Mouse (Mus musculus) monocyte, adult 2 months (primary cell): ENCODE results near the gene Rce1.

Experiments
- DNase-seq, 2 experiments: peaks; one replicate each; pipeline ENCODE4 v3.0.0; 2022; ENCODE audit warnings: low spot score in 2 of 2, low read depth in 1 of 2

Gene Rce1

DNA sequence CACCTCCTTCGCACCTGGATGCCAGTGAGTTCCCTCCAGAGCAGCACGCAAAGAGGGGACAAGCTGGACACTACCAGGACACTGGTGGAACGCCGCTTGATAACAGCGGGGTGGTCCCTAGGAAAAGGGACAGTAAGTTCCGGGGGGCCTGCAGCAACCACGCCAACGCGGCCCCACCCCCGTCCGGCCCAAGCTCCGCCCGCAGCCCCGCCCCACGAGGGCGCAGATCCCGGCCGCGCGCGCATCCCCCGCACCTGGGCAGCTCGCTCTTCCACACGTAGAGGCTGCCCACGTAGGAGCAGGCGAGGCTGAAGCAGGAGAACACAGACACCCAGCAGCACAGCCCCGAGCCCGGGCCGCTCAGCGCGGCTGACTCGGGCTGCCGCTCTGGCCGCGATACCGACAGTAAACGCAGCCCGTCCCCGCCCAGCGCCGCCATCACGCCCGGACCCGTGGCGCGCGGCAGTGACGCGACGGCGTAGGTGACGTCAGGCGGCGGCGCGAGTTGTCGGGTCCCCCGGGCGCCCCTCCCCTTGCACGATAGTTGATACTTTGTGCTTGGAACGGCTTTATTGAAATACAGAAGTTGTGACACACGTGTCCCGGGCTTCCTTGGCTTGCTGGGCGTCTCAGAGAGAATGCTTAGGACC is at the start of gene Rce1:
Rce1 (minus strand) TSS at position 463 of the 650 bp plus-strand sequence.
- peak; percentile 58 to 87 for DNase-seq

DNA sequence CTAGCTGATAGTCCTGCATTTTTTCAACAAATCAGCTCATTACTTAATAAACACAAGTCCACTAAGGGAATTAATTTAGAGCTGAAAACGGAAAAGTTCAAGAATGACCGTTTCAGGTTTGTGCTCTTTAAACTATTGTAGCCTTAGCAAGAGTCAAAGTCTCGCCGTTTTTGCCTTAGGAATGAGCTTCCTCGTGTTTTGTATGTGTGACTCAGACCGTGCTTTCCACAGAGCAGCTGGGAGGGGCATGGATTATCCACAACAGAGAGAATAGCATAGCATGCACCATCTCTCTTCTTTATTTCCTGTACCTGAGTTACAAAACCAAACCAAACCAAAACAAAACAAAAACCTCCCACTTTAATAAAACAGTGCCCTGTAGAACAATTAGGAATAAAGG is 47.0 kb upstream of the Rce1 start:
- DNase-seq, result no peak

DNA sequence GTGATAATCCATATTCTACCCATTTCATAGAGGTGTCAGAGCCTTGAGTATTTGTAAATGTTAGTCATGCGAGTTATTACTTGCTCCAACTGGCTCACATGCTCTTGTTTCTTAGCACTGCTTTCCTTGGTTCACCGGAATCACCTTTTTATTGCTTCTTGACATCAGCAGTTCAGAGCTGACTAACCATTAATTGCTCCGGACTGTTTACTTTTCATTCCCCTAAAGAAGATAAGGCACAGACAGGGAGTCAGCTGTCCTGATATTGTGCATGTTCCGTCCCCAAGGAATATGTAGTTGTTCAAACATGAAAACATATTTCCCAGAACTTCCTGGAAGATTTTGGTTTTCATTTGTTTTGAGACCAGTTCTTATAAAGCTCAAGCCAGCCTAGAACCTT is 45.3 kb upstream of the Rce1 start:
- no peak for DNase-seq

DNA sequence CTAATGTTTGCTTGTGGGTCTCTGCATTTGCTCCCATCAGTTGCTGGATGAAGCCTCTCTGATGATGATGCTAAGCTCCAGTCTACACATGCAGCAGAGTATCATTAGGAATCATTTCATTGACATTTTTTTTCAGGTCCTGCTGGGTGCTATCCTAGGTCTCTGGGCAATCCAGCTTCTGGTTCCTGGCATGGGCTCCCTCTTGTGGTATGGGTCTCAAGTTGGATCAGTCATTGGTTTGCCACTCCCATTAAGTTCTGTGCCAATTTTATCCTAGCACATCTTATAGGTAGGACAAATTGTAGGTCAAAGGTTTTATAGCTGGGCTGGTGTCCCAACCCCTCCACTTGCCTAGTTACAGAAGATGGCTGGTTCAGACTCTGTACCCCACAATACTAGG is 41.4 kb upstream of the Rce1 start:
- DNase-seq, result no peak

DNA sequence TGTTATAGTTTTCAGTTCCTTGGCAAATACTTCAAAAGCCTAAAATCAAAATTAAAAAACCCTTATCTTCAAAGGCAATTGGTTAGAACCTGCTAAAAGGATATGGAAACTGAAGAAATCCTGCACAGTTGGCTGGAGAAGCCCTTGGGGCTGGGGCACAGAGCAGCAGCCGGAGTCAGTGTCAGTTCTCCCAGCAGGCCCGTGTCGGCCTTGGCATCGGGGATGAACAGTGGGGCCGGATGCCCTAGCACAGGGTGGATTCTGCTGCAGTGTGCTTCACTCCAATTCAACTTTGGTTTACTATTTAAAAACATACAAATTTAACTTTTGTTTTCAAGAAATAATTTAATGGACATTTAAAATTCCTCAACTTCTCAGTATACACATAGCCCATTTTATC is 32.7 kb upstream of the Rce1 start:
- DNase-seq, result no peak

DNA sequence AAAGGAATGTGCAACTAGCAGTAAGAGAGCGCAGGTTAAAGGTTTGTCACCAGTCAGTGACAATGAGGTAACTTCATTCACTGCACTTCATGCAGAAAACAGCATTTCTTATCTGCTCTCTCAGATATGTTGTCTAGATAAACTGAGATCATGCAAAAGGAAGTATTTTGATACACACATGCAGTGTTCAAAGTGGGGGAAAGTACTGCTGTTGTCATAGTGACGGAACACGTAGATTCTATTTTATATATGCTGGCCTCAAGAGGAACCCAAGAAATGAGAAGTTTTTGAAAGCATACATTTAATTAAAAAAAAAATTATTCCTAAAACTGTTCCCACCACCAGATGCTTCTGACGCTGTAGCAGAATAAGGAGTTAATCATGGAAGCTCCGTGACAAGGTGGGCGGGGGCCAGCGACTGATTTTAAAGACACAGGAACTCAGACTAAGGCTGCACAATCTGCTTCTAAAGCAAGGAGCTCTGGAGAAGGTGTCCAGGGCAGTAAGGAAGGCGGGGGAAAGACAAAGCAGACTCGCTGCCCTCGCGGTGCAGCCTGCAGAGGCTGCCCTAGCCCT is 21.6 kb upstream of the Rce1 start:
- DNase-seq, result no peak

DNA sequence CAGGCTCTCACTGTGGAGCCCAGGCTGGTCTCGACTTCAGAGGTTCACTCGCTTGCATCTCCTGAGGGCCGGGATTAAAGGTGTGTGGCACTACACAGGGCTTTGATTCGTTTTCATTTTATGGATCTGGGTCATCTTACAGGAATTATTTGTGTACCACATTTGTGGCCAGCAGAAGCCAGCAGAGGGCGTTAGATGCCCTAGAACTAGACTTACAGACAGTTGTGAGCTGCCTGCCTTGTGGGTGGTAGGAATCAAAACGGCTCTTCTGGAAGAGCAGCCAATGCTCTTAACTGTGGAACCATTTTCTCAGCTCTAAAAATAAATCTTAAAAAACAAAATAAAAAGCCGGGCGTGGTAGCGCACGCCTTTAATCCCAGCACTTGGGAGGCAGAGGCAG is 18.8 kb upstream of the Rce1 start:
- no peak for DNase-seq

DNA sequence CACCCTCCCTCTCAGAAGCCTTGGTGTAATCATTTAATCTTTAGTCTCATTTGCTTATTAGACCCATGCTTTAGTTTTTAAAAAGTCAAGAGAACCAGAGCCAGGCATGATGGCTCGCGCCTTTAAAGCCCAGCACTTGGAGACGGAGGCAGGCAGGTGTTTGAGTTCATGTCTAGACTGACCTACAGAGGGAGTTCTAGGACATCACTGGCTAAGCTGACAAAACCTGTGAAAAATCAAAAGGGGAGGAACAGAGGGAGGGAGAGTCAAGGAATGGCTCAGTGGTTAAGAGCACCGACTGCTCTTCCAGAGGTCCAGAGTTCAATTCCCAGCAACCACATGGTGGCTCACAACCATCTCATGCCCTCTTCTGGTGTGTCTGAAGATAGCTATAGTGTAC is 10.5 kb upstream of the Rce1 start:
- no peak for DNase-seq

DNA sequence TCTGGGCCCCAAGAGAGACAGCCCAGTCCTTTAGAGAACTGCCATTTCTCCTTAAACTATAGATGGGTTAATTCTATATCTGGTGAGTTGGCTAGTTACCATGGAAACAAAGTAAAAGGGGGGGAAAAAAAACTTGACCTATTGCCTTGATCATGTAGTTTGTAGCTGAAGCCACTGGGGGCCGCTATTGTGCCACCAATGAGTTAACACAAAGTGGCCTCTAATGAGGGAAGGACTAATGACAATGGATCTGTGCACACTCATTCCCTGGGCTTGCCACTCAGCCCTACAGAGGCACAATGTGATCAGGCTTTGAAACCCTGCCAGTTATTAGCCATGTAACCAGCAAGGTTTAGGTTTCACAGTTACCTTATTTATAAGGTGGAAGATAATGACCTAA is 3.4 kb upstream of the Rce1 start:
- peak in 1 of 2 experiments; percentile 40 for DNase-seq

DNA sequence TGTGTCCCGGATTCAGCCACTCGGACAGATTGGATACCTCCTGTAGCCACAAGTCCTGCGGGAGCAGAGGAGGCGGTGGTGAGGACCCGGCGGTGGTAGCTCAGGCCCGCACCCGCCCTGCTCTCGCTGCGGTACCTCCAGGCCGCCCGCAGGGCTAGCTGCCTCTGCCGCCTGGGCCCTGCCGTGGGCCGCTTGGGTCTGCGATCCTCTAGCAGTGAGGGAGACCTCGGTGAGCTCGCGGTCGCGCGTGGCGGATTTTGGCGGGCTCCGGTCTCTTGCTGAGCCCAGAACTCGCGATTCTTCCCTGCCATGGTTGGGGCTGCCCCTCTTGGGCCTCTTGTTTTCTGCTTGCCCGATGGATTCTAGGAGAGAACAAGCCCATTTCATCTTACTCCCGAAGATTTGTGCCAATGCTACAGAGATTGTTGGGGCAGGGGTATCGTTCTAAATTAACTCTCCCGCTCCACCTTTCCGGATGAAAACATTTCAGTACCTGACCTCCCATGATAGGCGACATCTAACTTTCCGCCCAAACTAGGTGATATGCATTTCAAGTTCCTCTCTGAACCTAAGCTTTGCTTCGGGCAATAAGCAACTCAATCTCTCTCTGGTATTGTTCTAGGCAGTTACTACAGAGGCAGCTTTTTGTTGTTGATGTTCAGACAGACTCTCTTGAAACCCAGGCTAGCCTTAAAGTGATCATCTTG is 541 bp upstream of the Rce1 start:
- DNase-seq, result no peak

DNA sequence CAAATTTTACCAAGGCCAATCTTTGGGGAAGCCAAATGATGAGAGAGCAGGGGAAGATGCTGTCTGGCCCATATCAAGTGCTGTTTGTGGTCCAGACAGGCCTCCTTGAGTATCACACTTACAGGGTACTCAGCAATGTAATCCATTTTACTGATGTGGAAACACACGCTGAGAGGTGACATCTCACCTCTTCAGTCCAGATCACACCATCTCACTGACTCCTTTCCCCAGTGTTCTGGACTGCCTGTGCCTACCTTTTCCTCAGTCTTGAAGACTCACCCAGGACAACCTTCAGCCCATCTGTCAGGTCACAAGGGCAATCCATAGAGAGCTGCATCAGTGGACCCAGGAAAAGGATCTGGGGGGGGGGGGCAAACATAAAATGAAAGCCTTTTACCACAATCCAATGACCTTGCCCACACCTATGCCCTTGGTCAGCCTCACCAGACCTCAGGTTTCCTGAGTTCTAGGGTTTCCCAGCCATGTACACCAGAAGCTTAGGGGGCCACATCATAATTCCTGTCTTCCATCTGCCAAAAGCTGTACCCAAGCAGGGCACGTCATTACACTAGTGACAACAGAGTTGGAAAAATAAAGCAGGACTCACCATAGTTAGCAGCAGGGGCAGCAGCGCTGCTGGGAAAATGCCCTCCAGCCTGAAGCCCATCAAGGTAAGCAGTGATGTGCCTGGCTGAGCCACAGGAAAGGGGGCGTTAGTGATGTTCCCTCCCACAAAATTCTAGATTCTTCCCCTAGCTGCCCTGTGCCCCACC is 849 bp downstream of the Rce1 start:
- no peak for DNase-seq

DNA sequence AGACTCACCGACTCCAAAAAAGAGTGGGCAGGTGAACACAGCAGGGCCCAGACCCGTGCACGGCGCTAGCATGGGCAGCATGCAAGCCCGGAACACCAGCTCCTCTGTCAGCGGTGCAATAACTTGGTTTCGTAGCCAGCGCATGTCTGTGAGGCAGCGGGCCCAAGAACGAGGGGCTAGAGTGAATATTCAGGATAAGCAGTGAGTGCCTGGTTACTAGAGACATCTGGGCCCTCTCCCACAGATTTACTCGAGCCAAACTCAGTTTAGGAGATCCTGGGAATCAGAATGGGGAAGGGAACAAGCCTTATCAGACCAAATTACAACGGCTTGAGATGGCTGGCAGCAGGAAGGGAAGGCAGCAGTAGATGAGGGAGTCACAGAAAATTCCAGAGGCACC is 1.4 kb downstream of the Rce1 start:
- no peak for DNase-seq

DNA sequence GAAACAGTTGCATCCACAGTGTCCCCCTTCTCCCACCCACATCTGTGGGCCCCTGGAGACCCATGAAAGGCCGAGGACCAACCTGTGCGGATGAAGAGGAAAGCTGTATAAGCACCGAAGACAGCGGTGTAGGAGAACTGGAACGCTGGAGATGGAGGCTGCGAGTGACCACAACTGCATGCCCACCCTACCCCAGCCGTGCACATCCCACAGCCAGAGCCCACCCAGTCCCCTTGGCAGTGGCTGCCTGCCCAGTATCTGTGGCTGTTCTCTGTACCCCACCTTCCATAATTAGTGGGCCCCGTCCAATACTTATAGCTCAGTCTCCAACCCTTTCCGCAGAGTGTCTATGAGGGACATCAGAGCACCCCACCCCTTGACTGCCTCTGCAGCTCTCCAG is 2.0 kb downstream of the Rce1 start:
- no peak for DNase-seq

DNA sequence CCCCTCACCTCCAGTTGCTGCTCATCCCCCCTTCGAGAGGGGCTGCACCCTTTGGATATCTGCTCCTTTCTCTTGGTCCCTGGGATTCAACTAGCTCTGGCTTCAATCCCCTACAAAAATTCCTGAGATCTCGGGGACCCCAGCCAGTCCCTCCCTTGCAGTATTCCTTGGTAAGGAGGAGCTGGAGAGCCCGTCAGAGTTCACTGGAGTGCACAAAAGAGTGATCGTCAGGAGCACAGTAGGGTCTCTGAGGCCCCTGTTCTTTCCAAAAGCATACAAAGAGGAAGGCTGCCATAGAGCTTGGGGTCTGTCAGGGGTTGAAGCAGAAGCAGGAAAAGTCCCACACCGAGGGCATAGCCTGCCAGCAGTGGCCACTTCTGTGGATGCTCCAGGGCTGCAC is 2.7 kb downstream of the Rce1 start:
- no peak for DNase-seq

DNA sequence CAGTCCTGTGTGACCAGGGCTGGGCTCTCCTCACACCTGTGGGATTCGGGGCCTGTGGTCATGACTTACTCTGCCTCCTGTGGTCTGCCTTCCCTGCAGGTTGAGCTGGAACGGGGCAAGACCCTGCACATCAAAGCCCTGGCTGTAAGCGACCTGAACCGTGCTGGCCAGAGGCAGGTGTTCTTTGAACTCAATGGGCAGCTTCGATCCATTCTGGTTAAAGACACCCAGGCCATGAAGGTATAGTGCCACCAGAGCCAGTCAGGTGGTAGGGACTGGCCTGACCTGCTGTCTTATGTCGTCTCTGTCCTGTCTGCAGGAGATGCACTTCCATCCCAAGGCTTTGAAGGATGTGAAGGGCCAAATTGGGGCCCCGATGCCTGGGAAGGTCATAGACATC is 4.7 kb downstream of the Rce1 start:
- no peak for DNase-seq

DNA sequence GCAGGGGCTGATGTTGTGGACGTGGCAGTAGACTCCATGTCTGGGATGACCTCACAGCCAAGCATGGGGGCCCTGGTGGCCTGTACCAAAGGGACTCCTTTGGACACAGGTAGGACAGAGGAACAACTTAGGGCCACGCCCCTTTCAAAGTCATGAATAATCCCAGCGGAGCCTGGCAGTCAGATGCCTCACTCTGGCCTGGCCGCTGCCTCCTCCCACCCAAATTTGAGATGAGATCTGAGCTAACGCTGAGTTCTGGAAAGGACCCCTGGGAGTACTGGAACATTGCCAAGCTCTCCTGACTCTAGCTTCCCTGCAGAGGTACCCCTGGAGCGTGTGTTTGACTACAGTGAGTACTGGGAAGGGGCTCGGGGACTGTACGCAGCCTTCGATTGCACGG is 6.0 kb downstream of the Rce1 start:
- no peak for DNase-seq

DNA sequence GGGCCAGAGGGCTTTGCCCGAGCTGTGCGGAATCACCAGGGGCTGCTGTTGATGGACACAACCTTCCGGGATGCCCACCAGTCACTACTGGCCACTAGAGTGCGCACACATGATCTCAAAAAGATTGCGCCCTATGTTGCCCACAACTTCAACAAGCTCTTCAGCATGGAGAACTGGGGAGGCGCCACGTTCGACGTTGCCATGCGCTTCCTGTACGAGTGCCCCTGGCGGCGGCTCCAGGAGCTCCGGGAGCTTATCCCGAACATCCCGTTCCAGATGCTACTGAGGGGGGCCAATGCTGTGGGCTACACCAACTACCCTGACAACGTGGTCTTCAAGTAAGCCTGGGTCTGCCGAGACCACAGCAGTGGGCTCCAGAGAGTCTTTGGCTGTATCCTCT is 7.3 kb downstream of the Rce1 start:
- DNase-seq, result no peak

DNA sequence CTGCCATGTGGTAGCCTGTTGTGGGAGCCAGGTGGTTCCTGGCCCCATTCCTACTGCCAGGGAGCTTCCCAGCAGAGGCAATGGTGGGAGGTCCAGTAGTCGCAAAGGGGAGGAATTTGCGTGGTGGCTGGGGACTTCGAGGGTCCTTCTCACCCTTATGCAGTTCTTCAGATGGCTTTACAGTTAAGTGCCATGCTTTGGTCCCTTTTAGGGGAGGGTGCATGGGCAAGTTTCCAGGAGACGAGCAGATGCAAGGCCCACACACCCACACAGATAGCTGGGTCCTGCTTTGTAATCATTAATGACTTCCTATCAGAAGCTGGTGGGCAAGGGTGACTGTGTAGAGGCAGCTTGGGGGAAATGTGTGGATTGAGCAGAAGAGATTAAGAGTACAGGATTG is 8.9 kb downstream of the Rce1 start:
- no peak for DNase-seq

DNA sequence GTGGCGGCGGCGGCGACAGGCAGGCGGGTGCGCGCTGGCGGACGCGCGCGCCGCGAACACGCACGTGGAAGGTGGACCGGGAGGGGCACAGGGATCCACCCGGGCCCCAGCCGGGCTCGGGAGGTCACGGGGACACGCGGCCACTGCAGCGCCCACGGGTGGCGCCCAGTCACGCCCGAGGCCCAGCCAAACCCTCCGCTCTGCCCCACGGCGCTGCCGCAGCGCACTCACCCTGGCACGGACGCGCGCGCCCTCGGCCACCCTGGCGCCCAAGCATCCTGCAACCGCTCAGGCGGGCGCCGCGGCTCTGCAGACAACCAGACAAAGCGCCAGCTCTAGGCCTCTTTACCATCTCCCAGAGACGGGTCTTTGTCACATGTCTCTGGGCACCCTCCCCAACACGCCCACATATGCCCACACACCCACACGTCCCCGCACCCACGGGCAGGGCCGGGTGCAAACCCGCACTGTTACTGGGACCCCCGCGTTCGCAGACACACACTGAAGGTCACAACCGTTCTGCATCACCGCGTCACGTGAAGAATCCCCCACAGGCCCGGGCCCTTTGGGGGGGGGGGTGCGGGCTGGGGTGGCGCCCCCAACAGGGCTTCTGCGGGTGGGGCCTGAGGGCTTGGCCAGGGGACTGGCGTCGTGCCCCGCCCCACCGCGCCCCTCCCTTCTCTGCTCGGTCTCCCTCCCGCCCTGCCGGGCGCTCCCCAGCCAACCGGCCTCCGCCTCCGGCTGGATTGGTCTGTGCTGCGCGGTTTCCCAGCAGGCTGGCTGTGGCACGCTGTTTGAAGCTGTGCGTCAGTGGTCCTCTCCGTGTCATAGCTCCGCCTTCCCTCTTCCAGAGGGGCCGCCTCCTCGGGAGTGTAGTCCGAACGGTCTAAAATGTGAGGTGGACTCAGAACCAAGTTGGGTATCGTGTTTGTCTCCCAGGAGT is 10.0 kb downstream of the Rce1 start, which contains the start of gene Lrfn4:
Lrfn4 (minus strand) TSS at position 517 of the 943 bp plus-strand sequence.
- DNase-seq, result no peak

DNA sequence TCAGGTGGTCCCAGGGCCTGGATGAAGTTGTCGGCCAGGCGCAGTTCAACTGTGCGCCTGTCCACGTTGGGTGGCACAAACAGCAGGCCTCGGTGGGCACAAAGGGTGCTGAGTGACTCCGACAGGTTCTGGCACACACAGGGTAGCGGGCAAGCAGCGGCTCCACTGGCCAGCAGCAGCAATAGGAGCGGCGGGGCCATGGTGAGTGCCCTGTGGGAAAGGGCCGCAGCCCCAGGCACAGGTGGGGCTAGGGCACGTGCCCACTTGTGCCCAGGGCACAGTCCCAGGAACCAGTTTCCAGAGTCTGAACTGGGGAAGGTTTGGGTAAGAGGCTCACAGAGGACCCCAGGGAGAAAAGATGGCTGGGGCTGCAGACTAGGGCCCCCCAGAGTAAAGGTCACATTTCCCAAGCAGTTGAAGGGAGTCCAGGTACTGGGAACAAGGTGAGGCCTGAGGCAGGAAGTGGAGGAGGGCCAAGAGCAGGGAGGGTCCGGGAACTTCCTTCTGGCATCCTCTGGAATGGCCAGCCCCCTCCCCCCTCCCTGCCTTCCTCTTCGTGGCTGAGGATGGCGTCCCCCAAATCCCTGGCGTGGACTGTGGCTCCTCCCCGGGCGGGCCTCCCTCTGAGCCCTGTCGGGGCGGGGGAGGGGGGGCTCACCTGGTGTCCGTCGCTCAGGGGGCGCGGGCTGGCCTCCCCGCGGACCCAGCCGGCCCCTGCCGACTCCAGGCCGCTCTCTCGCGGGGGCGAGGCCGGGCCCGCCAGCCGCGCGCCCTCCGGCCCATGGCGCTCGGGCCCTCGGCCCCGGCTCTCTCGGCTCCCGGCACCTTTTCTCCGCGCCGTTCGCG is 10.9 kb downstream of the Rce1 start:
- DNase-seq, result no peak
